Mouse (Mus musculus) thymus, adult 2 months (tissue): ENCODE measurements around the gene Narfl.

Source experiments
- CTCF ChIP-seq: fragments of 200-500 bp; IDR thresholded peaks from 2 replicates; pipeline ENCODE4 v1.5.1; 2012; ENCODE audit warnings: mild to moderate bottlenecking, control low read depth, low read length, moderate library complexity, borderline replicate concordance; ENCODE audit not compliant: control insufficient read depth, poor library complexity, insufficient read depth; ENCODE audit errors: extremely low read depth
- POLR2A ChIP-seq: fragments of 200-500 bp; IDR thresholded peaks from 2 replicates; pipeline ENCODE4 v1.6.1; 2012; ENCODE audit warnings: mild to moderate bottlenecking, low read length, control low read depth, moderate library complexity; ENCODE audit not compliant: control insufficient read depth, poor library complexity, insufficient read depth; ENCODE audit errors: extremely low read depth

DNA sequence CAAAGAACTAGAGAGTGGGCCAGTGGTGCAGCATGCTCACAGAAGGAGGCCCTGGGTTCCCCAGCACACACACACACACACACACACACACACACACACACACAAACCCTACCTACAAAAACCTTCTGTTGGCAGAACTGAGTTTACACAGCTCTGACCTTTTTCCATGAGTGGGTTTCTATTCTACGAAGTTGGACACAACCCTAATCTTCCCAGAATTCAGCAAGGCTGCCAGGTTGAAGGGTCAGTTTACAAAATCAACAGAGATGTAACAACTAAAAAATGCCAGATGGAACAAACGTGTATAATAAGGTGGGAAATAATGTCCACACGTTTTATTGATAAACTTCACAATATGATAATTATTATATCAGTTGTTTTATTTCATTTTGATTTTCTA is 15.9 kb upstream of the Narfl start:
- no peak for TF ChIP-seq CTCF
- TF ChIP-seq POLR2A = no peak
